Mouse (Mus musculus) lung, adult 2 months (tissue): ENCODE measurements around the gene Aldh8a1.

Experiments
- CTCF ChIP-seq: fragments of 200-500 bp; IDR thresholded peaks from 2 replicates; pipeline ENCODE4 v1.5.1; 2011; ENCODE audit warnings: mild to moderate bottlenecking, low read length, control low read depth; ENCODE audit not compliant: insufficient read depth
- POLR2A ChIP-seq: fragments of 200-500 bp; IDR thresholded peaks from 2 replicates; pipeline ENCODE4 v1.6.1; 2011; ENCODE audit warnings: low read depth, mild to moderate bottlenecking, control low read depth, low read length, borderline replicate concordance; ENCODE audit errors: extremely low read depth

GRCm38 (mm10) chr10:21359086-21359485, 18.0 kb upstream of the Aldh8a1 start:
- TF ChIP-seq CTCF = no peak
- TF ChIP-seq POLR2A = no peak
